Mouse (Mus musculus) hindbrain, embryonic 13.5 days (tissue): ENCODE data around the gene Irak2. TPM values are rescaled to one million over a fixed set of nuclear protein-coding genes. Genes with fewer than 3 reads are reported as not detected.
A peak's percentile ranks its signal among the peaks of the same experiment; 100 is the strongest.

Experiments
- ATAC-seq: fragments of 200-750 bp; cut with Nextera tagmentation; 2 replicates; pipeline ENCODE4 v1.8.0; 2017; ENCODE audit warnings: moderate TSS enrichment; ENCODE audit not compliant: low FRiP score
- H3K27ac ChIP-seq: fragments of 300-500 bp; sonication (generic); 2 replicates; pipeline ENCODE4 v1.5.1; 2015; ENCODE audit warnings: inconsistent platforms, mild to moderate bottlenecking, moderate library complexity
- H3K27me3 ChIP-seq: fragments of 300-500 bp; sonication (generic); 2 replicates; pipeline ENCODE4 v1.6.1; 2015; ENCODE audit warnings: mild to moderate bottlenecking, inconsistent platforms
- H3K36me3 ChIP-seq: fragments of 300-500 bp; sonication (generic); 2 replicates; pipeline ENCODE4 v1.6.1; 2015; ENCODE audit warnings: mild to moderate bottlenecking, inconsistent platforms
- H3K4me1 ChIP-seq: fragments of 300-500 bp; sonication (generic); replicated peaks from 2 replicates; pipeline ENCODE4 v1.6.1; 2015; ENCODE audit warnings: inconsistent platforms
- H3K4me2 ChIP-seq: fragments of 300-500 bp; sonication (generic); 2 replicates; pipeline ENCODE4 v1.6.1; 2015; ENCODE audit warnings: inconsistent platforms, mild to moderate bottlenecking, moderate library complexity
- H3K4me3 ChIP-seq: fragments of 300-500 bp; sonication (generic); 2 replicates; pipeline ENCODE4 v1.5.1; 2015; ENCODE audit warnings: mild to moderate bottlenecking, inconsistent platforms
- H3K9ac ChIP-seq: fragments of 300-500 bp; sonication (generic); 2 replicates; pipeline ENCODE4 v1.6.1; 2015; ENCODE audit warnings: mild to moderate bottlenecking, inconsistent platforms
- H3K9me3 ChIP-seq: fragments of 300-500 bp; sonication (generic); 2 replicates; pipeline ENCODE4 v1.6.1; 2016; ENCODE audit warnings: inconsistent platforms
- WGBS: fragments of 180-500 bp; shearing (Covaris S2); methylation state at CpG from one replicate; pipeline ENCODE4 v1.1.7; 2015; 5-methylcytosine and 5-hydroxymethylcytosine counted together
- polyA plus RNA-seq: library from polyadenylated mRNA; unstranded; fragments of >200 nt; fragmentation: Nextera tagmentation; extraction: Ambion mirVana; gene quantifications from 2 replicates; pipeline ENCODE4 v1.2.1, GENCODE M21; 2015

Irak2 gene
- polyA plus RNA-seq, 1 experiment from 2014 or later: 1.7 TPM

DNA sequence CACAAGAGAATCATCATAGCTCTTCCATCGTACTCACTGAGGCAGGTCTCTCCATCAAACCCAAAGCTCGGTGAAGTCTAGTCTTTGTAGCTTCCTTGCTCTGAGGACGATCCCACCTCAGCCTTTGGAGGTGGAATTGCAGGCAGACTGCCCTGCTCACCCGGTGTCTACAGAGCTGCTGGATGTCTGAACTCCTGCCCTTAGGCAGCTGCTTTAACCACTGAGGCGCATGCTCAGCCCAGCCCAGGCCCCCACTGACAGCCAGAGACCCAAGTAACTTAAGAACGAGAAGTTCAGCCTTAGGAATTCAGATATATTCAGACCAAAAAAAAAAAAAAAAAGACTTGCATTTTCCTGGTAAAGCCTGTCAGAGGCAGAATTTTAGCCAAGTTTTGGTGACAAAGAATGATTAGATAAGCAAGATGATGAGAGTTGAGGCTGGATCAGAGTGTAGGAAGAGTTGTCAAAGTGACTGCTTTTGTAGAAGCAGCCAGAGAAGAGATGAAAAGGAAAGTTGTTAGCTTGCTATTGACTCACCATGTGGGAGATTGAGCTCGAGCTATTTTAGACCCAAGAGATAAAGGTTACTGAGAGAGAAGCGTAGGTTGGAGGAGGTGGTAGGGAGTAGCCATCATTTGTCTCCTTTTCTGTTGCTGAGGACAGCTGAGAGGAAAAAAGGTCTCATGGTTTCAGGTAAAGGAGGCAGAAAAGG is 25.9 kb upstream of the Irak2 start:
- no peak overlapping the region for H3K9ac ChIP-seq
- ATAC-seq: no peak
- WGBS: 94% methylated on average over 8 of the region's 8 CpGs
- peaks cover 66% of the 10 kb centered on the region for H3K36me3 ChIP-seq
- no peak overlapping the region for H3K4me3 ChIP-seq
- H3K4me2 ChIP-seq: no peak overlapping the region
- H3K9me3 ChIP-seq: 0 out of 2 replicates have a peak, but pooled peaks cover 2% of the 10 kb centered on the region
- H3K27me3 ChIP-seq: no peaks in the 10 kb centered on the region
- H3K4me1 ChIP-seq: 0 out of 2 replicates have a peak, but pooled peaks cover 4% of the 10 kb centered on the region
- no peak overlapping the region for H3K27ac ChIP-seq

DNA sequence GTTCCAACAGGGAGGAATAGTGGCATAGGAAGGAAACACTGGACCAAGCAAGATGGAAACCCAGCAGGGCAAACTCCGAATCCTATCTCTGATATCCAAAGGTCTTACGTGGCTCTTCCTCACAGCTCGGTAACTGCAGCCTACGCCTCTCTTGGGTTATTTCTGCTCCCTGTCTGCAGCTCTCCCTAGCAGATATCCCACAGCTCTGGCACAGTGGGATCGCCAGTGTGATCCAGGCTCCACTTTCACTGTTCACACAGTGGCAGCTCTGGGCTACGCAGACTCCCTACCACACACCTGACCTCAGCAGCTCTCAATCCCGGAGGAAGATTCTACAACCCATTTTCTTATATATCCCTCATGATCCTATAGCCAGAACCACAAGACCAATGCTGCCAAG is 24.1 kb upstream of the Irak2 start:
- H3K9me3 ChIP-seq: 0 out of 2 replicates have a peak, but pooled peaks cover 2% of the 10 kb centered on the region
- no peak overlapping the region for H3K9ac ChIP-seq
- ATAC-seq: no peak
- H3K27me3 ChIP-seq: no peaks in the 10 kb centered on the region
- H3K36me3 ChIP-seq: peaks cover 71% of the 10 kb centered on the region
- no peak overlapping the region for H3K27ac ChIP-seq
- no peak overlapping the region for H3K4me2 ChIP-seq
- H3K4me1 ChIP-seq: no peaks in the 10 kb centered on the region
- WGBS: 97% methylated on average over 7 of the region's 7 CpGs
- no peak overlapping the region for H3K4me3 ChIP-seq

DNA sequence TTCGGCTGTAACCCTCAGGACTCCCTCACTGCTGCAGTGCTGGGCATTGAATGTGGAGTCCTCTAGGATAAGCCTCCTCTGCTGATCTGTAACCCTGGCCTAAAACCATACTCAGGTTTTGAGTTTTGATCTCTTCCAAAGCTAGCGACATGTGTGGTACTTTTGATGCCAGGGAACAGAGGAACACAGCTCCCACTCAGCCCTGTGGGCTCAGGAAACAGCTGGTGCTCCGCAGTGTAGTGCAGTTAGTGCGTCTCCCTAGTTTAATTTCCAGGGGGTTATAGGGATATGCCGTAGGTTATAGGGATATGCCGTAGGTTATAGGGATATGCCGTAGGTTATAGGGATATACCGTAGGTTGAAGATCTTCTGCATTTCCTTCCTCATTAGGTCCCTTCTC is 23.3 kb upstream of the Irak2 start:
- H3K27ac ChIP-seq: no peak overlapping the region
- H3K4me3 ChIP-seq: no peak overlapping the region
- H3K4me1 ChIP-seq: no peaks in the 10 kb centered on the region
- H3K9ac ChIP-seq: no peak overlapping the region
- H3K4me2 ChIP-seq: no peak overlapping the region
- WGBS: 96% methylated on average over 8 of the region's 8 CpGs
- H3K9me3 ChIP-seq: 0 out of 2 replicates have a peak, but pooled peaks cover 2% of the 10 kb centered on the region
- H3K27me3 ChIP-seq: no peaks in the 10 kb centered on the region
- peaks cover 71% of the 10 kb centered on the region for H3K36me3 ChIP-seq
- no peak for ATAC-seq

DNA sequence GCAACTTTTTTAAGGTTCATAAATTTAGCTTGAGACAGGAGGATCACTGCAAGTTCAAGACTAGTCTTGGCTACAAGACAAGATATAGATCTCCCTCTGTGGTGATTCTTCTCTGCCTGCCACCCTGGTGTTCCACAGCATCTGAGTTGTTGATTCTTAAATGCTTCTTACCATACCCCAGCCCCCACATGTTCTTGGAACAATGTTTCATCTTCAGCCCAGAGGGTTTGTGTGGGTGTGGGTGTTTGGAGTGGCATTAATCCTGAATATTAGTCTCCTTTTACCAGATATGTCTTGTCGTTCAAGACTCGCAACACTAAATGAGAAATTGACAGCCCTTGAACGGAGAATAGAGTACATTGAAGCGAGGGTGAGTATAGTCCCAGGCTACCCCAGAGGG is 22.8 kb upstream of the Irak2 start:
- Histone ChIP-seq H3K27ac (no peak overlapping the region), H3K9me3 (0 out of 2 replicates have a peak, but pooled peaks cover 2% of the 10 kb centered on the region), H3K4me2 (no peak overlapping the region), H3K36me3 (peaks cover 68% of the 10 kb centered on the region), H3K4me1 (no peaks in the 10 kb centered on the region), H3K27me3 (no peaks in the 10 kb centered on the region), H3K9ac (no peak overlapping the region), H3K4me3 (no peak overlapping the region)
- WGBS: 92% methylated on average over 4 of the region's 4 CpGs
- no peak for ATAC-seq

DNA sequence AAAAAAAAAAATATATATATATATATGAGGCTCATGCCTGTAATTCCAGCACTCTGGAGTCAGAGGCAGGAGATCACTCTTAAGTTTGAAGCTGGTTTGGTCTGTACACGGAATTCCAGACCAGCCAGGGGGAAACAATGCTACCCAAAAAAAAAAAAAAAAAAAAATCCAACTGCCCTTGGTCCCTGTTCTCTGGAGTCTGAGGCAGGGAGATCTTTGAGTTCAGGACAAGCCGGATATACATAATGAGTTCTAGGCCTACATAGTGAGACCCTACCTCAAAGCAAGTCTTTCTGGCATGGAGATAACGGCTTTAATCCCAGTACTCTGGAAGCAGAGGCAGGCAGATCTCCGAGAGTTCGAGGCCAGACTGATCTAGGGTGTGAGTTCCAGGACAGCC is 14.9 kb upstream of the Irak2 start:
- WGBS: 69% methylated on average over 5 of the region's 5 CpGs
- no peaks in the 10 kb centered on the region for H3K27me3 ChIP-seq
- no peaks in the 10 kb centered on the region for H3K9me3 ChIP-seq
- H3K4me3 ChIP-seq: peak overlapping the region; percentile 73
- no peak for ATAC-seq
- peaks cover 12% of the 10 kb centered on the region for H3K36me3 ChIP-seq
- H3K27ac ChIP-seq: peak overlapping the region; percentile 90
- H3K4me1 ChIP-seq: peaks cover 21% of the 10 kb centered on the region
- H3K4me2 ChIP-seq: peak overlapping the region; percentile 69
- peak overlapping the region; percentile 91; the same call in 1 of the 2 replicates for H3K9ac ChIP-seq

DNA sequence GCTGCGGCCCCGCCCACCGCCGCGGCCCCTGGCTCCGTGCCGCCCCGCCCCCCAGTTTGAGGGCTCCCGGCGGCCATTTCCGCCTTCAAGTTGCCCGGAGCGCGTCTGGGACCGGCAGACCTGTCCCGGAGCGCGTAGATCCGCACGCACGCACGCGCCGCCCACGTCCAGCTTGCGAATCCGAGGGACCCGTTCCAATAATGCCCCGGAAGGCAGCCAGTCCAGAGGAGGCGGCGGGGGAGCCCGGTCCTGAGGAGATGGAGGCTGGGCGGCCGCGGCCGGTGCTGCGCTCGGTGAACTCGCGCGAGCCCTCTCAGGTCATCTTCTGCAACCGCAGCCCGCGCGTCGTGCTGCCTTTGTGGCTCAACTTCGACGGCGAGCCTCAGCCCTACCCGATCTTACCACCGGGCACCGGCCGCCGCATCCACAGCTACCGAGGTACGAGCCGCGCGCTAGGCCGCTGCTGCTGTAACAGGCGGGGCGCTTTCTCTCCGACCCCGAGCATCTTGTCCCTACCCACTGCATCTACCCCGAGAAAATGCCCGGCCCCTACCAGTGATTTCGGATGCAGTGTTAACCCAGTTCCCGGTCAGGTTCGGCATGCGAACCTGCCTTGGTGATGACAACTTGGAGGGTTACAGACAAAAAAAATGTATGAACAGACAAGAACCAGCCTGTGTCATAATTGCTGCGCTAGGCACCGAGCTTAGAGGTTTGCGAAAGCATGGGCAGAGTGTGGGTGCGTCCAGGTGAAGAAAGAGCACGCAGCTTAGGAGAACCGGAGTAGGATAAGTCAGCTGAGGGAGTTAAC is 14.1 kb upstream of the Irak2 start, which contains the start of gene Vhl:
Gene Vhl, plus strand, starts transcription at position 19 of the 811 bp plus-strand sequence.
- peak within 1 kb of the TSS; percentile 90 for H3K27ac ChIP-seq
- ATAC-seq: peak; percentile 86
- peaks cover 17% of the 10 kb centered on the region for H3K36me3 ChIP-seq
- H3K9ac ChIP-seq: peak within 1 kb of the TSS; percentile 91
- H3K27me3 ChIP-seq: no peaks in the 10 kb centered on the region
- no peaks in the 10 kb centered on the region for H3K9me3 ChIP-seq
- H3K4me2 ChIP-seq: peak within 1 kb of the TSS; percentile 69
- peak within 1 kb of the TSS; percentile 73 for H3K4me3 ChIP-seq
- WGBS: under 1% methylated on average over 71 of the region's 76 CpGs
- peaks cover 21% of the 10 kb centered on the region for H3K4me1 ChIP-seq

DNA sequence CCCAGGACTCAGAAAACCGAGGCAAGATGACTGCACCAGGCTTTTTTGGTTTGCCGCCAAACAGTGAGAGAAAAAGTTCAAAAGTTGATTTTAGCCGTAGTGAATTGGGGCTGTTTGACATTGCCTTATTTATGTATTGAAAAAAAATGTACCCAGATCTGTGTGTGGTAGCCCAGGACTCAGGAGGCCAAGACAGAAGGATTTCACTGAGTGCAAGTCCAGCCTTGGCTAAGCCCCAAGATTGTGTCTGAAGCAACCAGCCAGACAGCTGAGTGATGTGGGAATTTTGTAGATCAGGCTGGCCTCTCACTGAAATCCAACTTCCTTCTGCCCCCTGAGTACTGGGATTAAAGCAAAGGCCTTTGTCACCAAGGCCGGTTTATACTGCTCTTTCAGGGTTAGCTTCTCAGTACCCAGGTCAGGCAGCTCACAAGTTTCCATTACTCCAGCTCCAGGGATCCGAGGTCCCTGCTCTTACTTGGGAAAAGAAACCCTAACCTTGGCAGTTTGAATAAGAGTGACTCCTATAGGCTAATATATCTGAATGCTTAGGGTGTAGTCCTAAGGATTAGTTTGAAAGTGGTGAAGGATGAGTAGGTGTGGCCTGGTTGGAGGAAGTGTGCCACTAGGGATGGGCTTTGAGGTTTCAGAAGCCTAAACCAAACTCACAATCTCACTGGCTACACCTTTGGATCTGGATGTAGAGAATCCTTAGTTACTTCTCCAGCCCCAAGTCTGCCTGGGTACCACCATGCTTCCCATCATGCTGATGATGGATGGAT is 13.1 kb upstream of the Irak2 start:
- 55% methylated on average over 5 of the region's 5 CpGs for WGBS
- Histone ChIP-seq H3K36me3 (peaks cover 28% of the 10 kb centered on the region), H3K9ac (peak overlapping the region; percentile 91), H3K9me3 (no peaks in the 10 kb centered on the region), H3K27me3 (no peaks in the 10 kb centered on the region), H3K27ac (no peak overlapping the region), H3K4me2 (peak overlapping the region; percentile 69), H3K4me1 (peaks cover 21% of the 10 kb centered on the region), H3K4me3 (peak overlapping the region; percentile 73)
- no peak for ATAC-seq

DNA sequence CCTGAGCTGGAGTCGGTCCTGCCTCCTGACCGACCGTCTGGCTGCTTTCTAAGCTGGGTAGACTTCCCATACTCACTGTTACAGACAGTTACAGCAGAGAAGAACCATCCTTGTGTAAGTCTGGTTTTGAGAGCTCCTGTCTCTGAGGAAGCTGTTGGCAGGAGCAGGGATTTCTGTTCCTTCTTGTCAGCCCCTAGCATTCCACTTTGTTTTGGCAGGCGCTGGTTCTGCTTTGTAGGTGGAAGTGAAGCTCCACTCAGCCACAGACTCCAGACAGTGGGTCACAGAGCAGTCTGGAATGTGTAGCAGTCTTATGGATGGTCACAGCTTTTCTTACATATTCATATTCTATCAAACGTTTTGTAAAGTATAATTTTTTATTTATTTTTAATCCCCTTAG is 7.9 kb upstream of the Irak2 start:
- Histone ChIP-seq H3K9me3 (no peaks in the 10 kb centered on the region), H3K4me3 (no peak overlapping the region), H3K36me3 (peaks cover 69% of the 10 kb centered on the region), H3K27me3 (no peaks in the 10 kb centered on the region), H3K27ac (no peak overlapping the region), H3K4me1 (peaks cover 11% of the 10 kb centered on the region), H3K4me2 (no peak overlapping the region), H3K9ac (no peak overlapping the region)
- no peak for ATAC-seq
- 85% methylated on average over 5 of the region's 5 CpGs for WGBS

DNA sequence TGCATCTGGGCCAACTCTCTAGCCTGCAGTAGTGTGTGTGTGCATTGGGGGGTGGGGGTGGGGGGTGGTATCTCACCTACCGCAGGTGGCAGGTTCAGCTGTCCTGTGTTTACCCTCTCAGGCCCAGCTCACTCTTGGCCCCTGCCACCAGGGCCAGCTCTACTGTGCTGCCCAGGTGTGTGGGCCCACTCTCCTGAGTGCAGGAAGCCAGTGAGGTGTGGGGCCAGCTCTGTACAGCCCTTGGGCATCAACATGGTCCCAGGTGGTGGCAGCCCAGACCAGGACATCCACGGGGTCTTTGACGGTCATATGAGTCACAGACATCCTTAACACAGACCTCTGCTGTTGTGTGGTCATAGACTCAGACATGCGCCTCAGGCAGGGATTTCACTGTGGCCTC is 5.4 kb upstream of the Irak2 start:
- no peak overlapping the region for H3K4me3 ChIP-seq
- peaks cover 63% of the 10 kb centered on the region for H3K36me3 ChIP-seq
- 92% methylated on average over 4 of the region's 4 CpGs for WGBS
- no peak overlapping the region for H3K9ac ChIP-seq
- no peaks in the 10 kb centered on the region for H3K4me1 ChIP-seq
- no peak for ATAC-seq
- no peaks in the 10 kb centered on the region for H3K9me3 ChIP-seq
- H3K27ac ChIP-seq: no peak overlapping the region
- no peaks in the 10 kb centered on the region for H3K27me3 ChIP-seq
- H3K4me2 ChIP-seq: no peak overlapping the region

DNA sequence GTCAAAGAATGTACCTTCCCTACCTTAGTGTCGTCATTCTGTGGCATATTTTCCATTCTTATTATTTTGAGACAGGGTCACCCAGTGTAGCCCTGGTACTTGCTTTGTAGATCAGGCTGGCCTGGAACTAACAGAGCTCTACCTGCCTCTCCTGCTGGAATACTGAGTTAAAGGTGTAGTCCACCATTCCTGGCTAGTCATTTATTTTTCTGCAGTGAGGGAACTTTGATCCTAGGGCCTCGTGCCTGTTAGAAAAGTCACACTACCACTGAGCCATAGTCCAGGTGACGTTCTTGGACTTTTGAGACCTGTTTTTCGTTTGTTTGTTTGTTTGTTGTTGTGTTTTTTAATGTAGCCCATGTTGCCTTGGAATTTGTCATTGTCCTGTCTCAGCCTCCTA is 934 bp downstream of the Irak2 start:
- H3K4me3 ChIP-seq: no peak overlapping the region
- no peaks in the 10 kb centered on the region for H3K9me3 ChIP-seq
- 91% methylated on average over 4 of the region's 4 CpGs for WGBS
- H3K9ac ChIP-seq: no peak overlapping the region; the same call in 1 of the 2 replicates
- no peak overlapping the region for H3K4me2 ChIP-seq
- peaks cover 5% of the 10 kb centered on the region for H3K4me1 ChIP-seq
- H3K36me3 ChIP-seq: peaks cover 4% of the 10 kb centered on the region; the same call in 1 of the 2 replicates
- no peak overlapping the region for H3K27ac ChIP-seq
- no peak for ATAC-seq
- no peaks in the 10 kb centered on the region for H3K27me3 ChIP-seq

DNA sequence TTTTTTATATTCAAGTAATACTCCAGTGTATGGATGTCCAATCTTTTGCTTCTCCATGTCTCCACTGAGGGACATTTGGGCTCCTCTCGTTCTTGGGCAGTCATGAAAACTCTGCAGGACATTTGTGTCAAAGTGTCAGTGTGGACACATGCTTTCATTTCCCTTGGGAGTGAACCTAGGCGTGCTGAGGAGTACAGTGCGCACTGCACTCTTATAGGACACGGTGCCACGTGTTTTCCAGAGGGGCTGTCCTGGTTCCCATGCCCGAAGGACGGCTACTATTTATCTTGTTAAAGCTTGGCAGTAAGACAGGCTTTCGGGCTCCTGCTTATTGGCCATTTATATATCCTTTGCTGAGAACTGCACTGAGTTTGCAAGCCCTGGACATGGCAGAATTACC is 4.3 kb downstream of the Irak2 start:
- H3K36me3 ChIP-seq: no peaks in the 10 kb centered on the region
- no peak overlapping the region for H3K4me2 ChIP-seq
- H3K9me3 ChIP-seq: no peaks in the 10 kb centered on the region
- no peak overlapping the region for H3K27ac ChIP-seq
- 93% methylated on average over 8 of the region's 8 CpGs for WGBS
- H3K9ac ChIP-seq: no peak overlapping the region
- H3K4me3 ChIP-seq: no peak overlapping the region
- ATAC-seq: no peak
- H3K27me3 ChIP-seq: no peaks in the 10 kb centered on the region
- peaks cover 5% of the 10 kb centered on the region for H3K4me1 ChIP-seq

DNA sequence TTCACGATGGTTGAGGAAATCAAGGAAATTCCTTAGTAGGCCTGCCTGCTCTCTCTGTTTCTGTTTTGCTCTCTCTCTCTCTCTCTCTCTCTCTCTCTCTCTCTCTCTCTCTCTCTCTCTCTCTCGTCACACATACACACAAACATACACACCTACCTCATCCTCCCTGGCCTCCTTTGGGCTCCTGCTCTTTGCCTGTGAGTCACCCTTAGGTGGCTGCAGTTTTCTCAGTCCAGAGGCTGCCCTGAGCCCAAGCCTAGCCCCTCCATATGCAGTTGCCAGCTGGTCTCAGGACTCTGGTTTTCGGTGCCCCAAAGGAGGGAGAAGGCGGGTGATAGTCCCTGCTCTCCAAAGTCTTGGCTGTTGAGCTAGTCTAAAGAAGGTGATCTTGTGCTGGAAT is 4.8 kb downstream of the Irak2 start:
- Histone ChIP-seq H3K27ac (no peak overlapping the region), H3K4me3 (no peak overlapping the region), H3K9me3 (no peaks in the 10 kb centered on the region), H3K9ac (no peak overlapping the region), H3K4me2 (no peak overlapping the region), H3K4me1 (peaks cover 4% of the 10 kb centered on the region), H3K27me3 (no peaks in the 10 kb centered on the region), H3K36me3 (no peaks in the 10 kb centered on the region)
- ATAC-seq: no peak
- WGBS: 90% methylated on average over 4 of the region's 4 CpGs
